Mouse (Mus musculus): ENCODE data around the gene Atp9a. TPM values are rescaled to one million over a fixed set of nuclear protein-coding genes. Genes with fewer than 3 reads are reported as not detected.
A peak's percentile ranks its signal among the peaks of the same experiment; 100 is the strongest.

Gene Atp9a
- polyA plus RNA-seq, 1 experiment from 2014 or later = 21.2 TPM

- ATAC-seq (ENCODE audit: insufficient number of reproducible peaks, insufficient read depth, low FRiP score, low TSS enrichment, low read depth) = no peak
- Histone ChIP-seq H3K27me3 (peaks cover 4% of the 10 kb centered on the region; the same call in 1 of the 2 replicates), H3K4me3 (replicated peaks) (no peak overlapping the region), H3K4me2 (no peak overlapping the region), H3K36me3 (peaks cover 45% of the 10 kb centered on the region), H3K27ac (no peak overlapping the region), H3K9ac (replicated peaks) (no peak overlapping the region), H3K4me1 (replicated peaks) (0 out of 2 replicates have a peak, but pooled peaks cover 7% of the 10 kb centered on the region), H3K9me3 (no peaks in the 10 kb centered on the region)
- 74% methylated on average over 11 of the region's 11 CpGs for WGBS
Measured at GRCm38 (mm10) chr2:168642187-168642586, 100.0 kb downstream of the Atp9a start.

- Histone ChIP-seq H3K9me3 (no peaks in the 10 kb centered on the region), H3K27ac (no peak overlapping the region), H3K36me3 (peaks cover 44% of the 10 kb centered on the region), H3K4me2 (no peak overlapping the region), H3K27me3 (peaks cover 15% of the 10 kb centered on the region), H3K4me3 (replicated peaks) (no peak overlapping the region), H3K9ac (replicated peaks) (no peak overlapping the region), H3K4me1 (replicated peaks) (peaks cover 24% of the 10 kb centered on the region)
- 92% methylated on average over 9 of the region's 9 CpGs for WGBS
- no peak for ATAC-seq (ENCODE audit: insufficient number of reproducible peaks, insufficient read depth, low FRiP score, low TSS enrichment, low read depth)
Measured at GRCm38 (mm10) chr2:168640460-168640859, 101.7 kb downstream of the Atp9a start.

- Histone ChIP-seq H3K27me3 (peaks cover 40% of the 10 kb centered on the region), H3K4me1 (replicated peaks) (peaks cover 45% of the 10 kb centered on the region), H3K9ac (replicated peaks) (no peak overlapping the region), H3K4me2 (no peak overlapping the region), H3K36me3 (peaks cover 14% of the 10 kb centered on the region), H3K27ac (no peak overlapping the region), H3K9me3 (no peaks in the 10 kb centered on the region), H3K4me3 (replicated peaks) (no peak overlapping the region)
- WGBS = 18% methylated on average over 7 of the region's 7 CpGs
- ATAC-seq (ENCODE audit: insufficient number of reproducible peaks, insufficient read depth, low FRiP score, low TSS enrichment, low read depth) = no peak
Measured at GRCm38 (mm10) chr2:168634881-168635280, 107.3 kb downstream of the Atp9a start.

- no peak overlapping the region for H3K4me3 ChIP-seq (replicated peaks)
- peaks cover 40% of the 10 kb centered on the region for H3K27me3 ChIP-seq
- no peak overlapping the region for H3K27ac ChIP-seq
- H3K9ac ChIP-seq (replicated peaks) = peak overlapping the region; percentile 32; the same call in 1 of the 2 replicates
- H3K9me3 ChIP-seq = no peaks in the 10 kb centered on the region
- ATAC-seq (ENCODE audit: insufficient number of reproducible peaks, insufficient read depth, low FRiP score, low TSS enrichment, low read depth) = no peak
- peaks cover 49% of the 10 kb centered on the region for H3K4me1 ChIP-seq (replicated peaks)
- H3K36me3 ChIP-seq = peaks cover 14% of the 10 kb centered on the region
- no peak overlapping the region for H3K4me2 ChIP-seq
- WGBS = 17% methylated on average over 14 of the region's 14 CpGs
Measured at GRCm38 (mm10) chr2:168633301-168633816, 108.8 kb downstream of the Atp9a start.

- H3K27ac ChIP-seq = no peak overlapping the region
- no peaks in the 10 kb centered on the region for H3K9me3 ChIP-seq
- H3K4me1 ChIP-seq (replicated peaks) = peaks cover 53% of the 10 kb centered on the region
- no peak for ATAC-seq (ENCODE audit: insufficient number of reproducible peaks, insufficient read depth, low FRiP score, low TSS enrichment, low read depth)
- H3K36me3 ChIP-seq = peaks cover 8% of the 10 kb centered on the region; the same call in 1 of the 2 replicates
- H3K4me2 ChIP-seq = no peak overlapping the region
- H3K9ac ChIP-seq (replicated peaks) = no peak overlapping the region
- no peak overlapping the region for H3K4me3 ChIP-seq (replicated peaks)
- WGBS = 78% methylated on average over 6 of the region's 6 CpGs
- peaks cover 40% of the 10 kb centered on the region for H3K27me3 ChIP-seq
Measured at GRCm38 (mm10) chr2:168632543-168632942, 109.7 kb downstream of the Atp9a start.

- H3K27ac ChIP-seq = peak overlapping the region; percentile 59; the same call in 1 of the 2 replicates
- H3K4me1 ChIP-seq (replicated peaks) = peaks cover 41% of the 10 kb centered on the region
- H3K9ac ChIP-seq (replicated peaks) = no peak overlapping the region
- peaks cover 27% of the 10 kb centered on the region for H3K27me3 ChIP-seq
- no peaks in the 10 kb centered on the region for H3K36me3 ChIP-seq
- WGBS = 24% methylated on average over 8 of the region's 8 CpGs
- no peak overlapping the region for H3K4me2 ChIP-seq
- ATAC-seq (ENCODE audit: insufficient number of reproducible peaks, insufficient read depth, low FRiP score, low TSS enrichment, low read depth) = peak; percentile 63; the same call in 1 of the 2 replicates
- 0 out of 2 replicates have a peak, but pooled peaks cover 9% of the 10 kb centered on the region for H3K9me3 ChIP-seq
- H3K4me3 ChIP-seq (replicated peaks) = no peak overlapping the region
Measured at GRCm38 (mm10) chr2:168628787-168629186, 113.4 kb downstream of the Atp9a start.

- ATAC-seq (ENCODE audit: insufficient number of reproducible peaks, insufficient read depth, low FRiP score, low TSS enrichment, low read depth) = peak; percentile 18; the same call in 1 of the 2 replicates
- H3K4me1 ChIP-seq (replicated peaks) = peaks cover 34% of the 10 kb centered on the region
- H3K36me3 ChIP-seq = no peaks in the 10 kb centered on the region
- H3K9ac ChIP-seq (replicated peaks) = no peak overlapping the region
- no peak overlapping the region for H3K4me3 ChIP-seq (replicated peaks)
- 43% methylated on average over 20 of the region's 20 CpGs for WGBS
- H3K4me2 ChIP-seq = 0 out of 2 replicates have a peak overlapping the region, but pooled peaks have one; percentile 11
- peaks cover 20% of the 10 kb centered on the region; the same call in 1 of the 2 replicates for H3K27me3 ChIP-seq
- peak overlapping the region; percentile 59; the same call in 1 of the 2 replicates for H3K27ac ChIP-seq
- H3K9me3 ChIP-seq = 0 out of 2 replicates have a peak, but pooled peaks cover 12% of the 10 kb centered on the region
Measured at GRCm38 (mm10) chr2:168627829-168628770, 114.1 kb downstream of the Atp9a start.

- peaks cover 14% of the 10 kb centered on the region; the same call in 1 of the 2 replicates for H3K27me3 ChIP-seq
- WGBS = 63% methylated on average over 9 of the region's 9 CpGs
- no peak overlapping the region for H3K27ac ChIP-seq
- H3K9ac ChIP-seq (replicated peaks) = peak overlapping the region; percentile 18; the same call in 1 of the 2 replicates
- peaks cover 34% of the 10 kb centered on the region for H3K4me1 ChIP-seq (replicated peaks)
- no peak overlapping the region for H3K4me3 ChIP-seq (replicated peaks)
- peaks cover 19% of the 10 kb centered on the region; the same call in 1 of the 2 replicates for H3K9me3 ChIP-seq
- no peak overlapping the region for H3K4me2 ChIP-seq
- H3K36me3 ChIP-seq = no peaks in the 10 kb centered on the region
- ATAC-seq (ENCODE audit: insufficient number of reproducible peaks, insufficient read depth, low FRiP score, low TSS enrichment, low read depth) = no peak
Measured at GRCm38 (mm10) chr2:168626385-168626784, 115.8 kb downstream of the Atp9a start.

GRCm38 (mm10) chr2:168625091-168625490, 117.1 kb downstream of the Atp9a start:
- H3K9ac ChIP-seq (replicated peaks) = no peak overlapping the region
- WGBS = 55% methylated on average over 4 of the region's 4 CpGs
- H3K9me3 ChIP-seq = peaks cover 19% of the 10 kb centered on the region; the same call in 1 of the 2 replicates
- H3K27ac ChIP-seq = no peak overlapping the region
- H3K36me3 ChIP-seq = no peaks in the 10 kb centered on the region
- no peak overlapping the region for H3K4me2 ChIP-seq
- no peak overlapping the region for H3K4me3 ChIP-seq (replicated peaks)
- no peak for ATAC-seq (ENCODE audit: insufficient number of reproducible peaks, insufficient read depth, low FRiP score, low TSS enrichment, low read depth)
- H3K4me1 ChIP-seq (replicated peaks) = peaks cover 34% of the 10 kb centered on the region
- peaks cover 14% of the 10 kb centered on the region; the same call in 1 of the 2 replicates for H3K27me3 ChIP-seq

- H3K4me2 ChIP-seq = no peak overlapping the region
- no peak overlapping the region for H3K9ac ChIP-seq (replicated peaks)
- H3K4me1 ChIP-seq (replicated peaks) = peaks cover 36% of the 10 kb centered on the region
- WGBS = 79% methylated on average over 11 of the region's 11 CpGs
- no peak overlapping the region for H3K27ac ChIP-seq
- peaks cover 19% of the 10 kb centered on the region; the same call in 1 of the 2 replicates for H3K9me3 ChIP-seq
- no peak for ATAC-seq (ENCODE audit: insufficient number of reproducible peaks, insufficient read depth, low FRiP score, low TSS enrichment, low read depth)
- no peak overlapping the region for H3K4me3 ChIP-seq (replicated peaks)
- H3K27me3 ChIP-seq = peaks cover 8% of the 10 kb centered on the region; the same call in 1 of the 2 replicates
- H3K36me3 ChIP-seq = no peaks in the 10 kb centered on the region
Measured at GRCm38 (mm10) chr2:168621111-168621802, 121.0 kb downstream of the Atp9a start.

Data from limb, embryonic 12.5 days (tissue).